Mouse (Mus musculus) kidney, adult 2 months (tissue): Measurements from ENCODE around the gene Cdk12. TPM values are rescaled to one million over a fixed set of nuclear protein-coding genes. Genes with fewer than 3 reads are reported as not detected.

ENCODE experiments used
- DNase-seq: peaks from one replicate; pipeline ENCODE4 v3.0.0; 2021
- H3K27ac ChIP-seq: fragments of 200-500 bp; 2 replicates; pipeline ENCODE4 v1.5.1; 2012; ENCODE audit warnings: low read depth, low read length, control low read depth, inconsistent platforms; ENCODE audit not compliant: insufficient read depth
- H3K27me3 ChIP-seq: fragments of 200-500 bp; replicated peaks from 2 replicates; pipeline ENCODE4 v1.6.1; 2012; ENCODE audit warnings: mild to moderate bottlenecking, moderate library complexity, low read length, inconsistent platforms; ENCODE audit not compliant: control insufficient read depth, insufficient read depth
- H3K36me3 ChIP-seq: fragments of 200-500 bp; 2 replicates; pipeline ENCODE4 v1.6.1; 2012; ENCODE audit warnings: mild to moderate bottlenecking, moderate library complexity, low read length, inconsistent platforms; ENCODE audit not compliant: control insufficient read depth, insufficient read depth
- H3K4me1 ChIP-seq: fragments of 200-500 bp; 2 replicates; pipeline ENCODE4 v1.6.1; 2011; ENCODE audit warnings: low read length; ENCODE audit not compliant: control insufficient read depth, insufficient read depth
- H3K4me3 ChIP-seq: fragments of 200-500 bp; 2 replicates; pipeline ENCODE4 v1.5.1; 2011; ENCODE audit warnings: mild to moderate bottlenecking, low read depth, low read length, control low read depth; ENCODE audit not compliant: insufficient read depth
- CTCF ChIP-seq: fragments of 200-500 bp; conservative IDR thresholded peaks from 2 replicates; pipeline ENCODE4 v1.5.1; 2011; ENCODE audit warnings: low read depth, mild to moderate bottlenecking, control low read depth, low read length, moderate library complexity, mixed read lengths; ENCODE audit not compliant: insufficient read depth, insufficient read length
- POLR2A ChIP-seq: fragments of 200-500 bp; IDR thresholded peaks from one replicate; pipeline ENCODE4 v1.6.1; 2011; ENCODE audit warnings: low read depth, low read length, control low read depth
- WGBS: fragments of 180-500 bp; shearing (Covaris S2); methylation state at CpG from one replicate; pipeline ENCODE4 v1.1.7; 2018; 5-methylcytosine and 5-hydroxymethylcytosine counted together
- polyA plus RNA-seq: library from polyadenylated mRNA; depleted of rRNA; stranded (reverse); fragments of >200 nt; gene quantifications from 2 replicates; pipeline ENCODE4 v1.2.3, GENCODE M21; 2012; rRNA removed

Cdk12 gene
- polyA plus RNA-seq, 1 experiment, result 12.0 TPM

DNA sequence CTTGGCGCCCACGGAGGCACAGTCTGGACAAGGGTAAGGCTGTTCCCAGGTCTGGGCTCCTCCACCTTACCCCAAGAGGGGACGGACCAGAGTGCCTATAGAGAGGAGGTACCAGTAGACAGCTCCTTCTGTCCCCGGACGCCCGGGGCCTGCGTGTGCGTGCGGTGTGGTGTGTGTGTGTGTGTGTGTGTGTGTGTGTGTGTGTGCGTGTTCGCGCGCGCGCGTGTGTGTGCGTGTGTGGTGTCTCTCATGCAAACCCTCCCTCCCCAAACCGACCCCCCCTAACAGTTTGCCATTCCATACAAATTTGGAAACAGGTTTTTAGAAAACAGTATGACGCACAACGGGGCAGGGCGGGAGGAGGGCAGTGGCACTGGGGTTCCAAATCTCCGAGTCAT lies 123.0 kb downstream of the Cdk12 start:
- Histone ChIP-seq H3K36me3 (no peaks in the 10 kb centered on the region), H3K27ac (no peak overlapping the region), H3K4me3 (no peak overlapping the region), H3K4me1 (no peaks in the 10 kb centered on the region; the same call in 1 of the 2 replicates), H3K27me3 (peaks cover 19% of the 10 kb centered on the region)
- WGBS, result 3% methylated on average over 22 of the region's 22 CpGs
- no peak for DNase-seq
- TF ChIP-seq CTCF (no peak), POLR2A (no peak)

DNA sequence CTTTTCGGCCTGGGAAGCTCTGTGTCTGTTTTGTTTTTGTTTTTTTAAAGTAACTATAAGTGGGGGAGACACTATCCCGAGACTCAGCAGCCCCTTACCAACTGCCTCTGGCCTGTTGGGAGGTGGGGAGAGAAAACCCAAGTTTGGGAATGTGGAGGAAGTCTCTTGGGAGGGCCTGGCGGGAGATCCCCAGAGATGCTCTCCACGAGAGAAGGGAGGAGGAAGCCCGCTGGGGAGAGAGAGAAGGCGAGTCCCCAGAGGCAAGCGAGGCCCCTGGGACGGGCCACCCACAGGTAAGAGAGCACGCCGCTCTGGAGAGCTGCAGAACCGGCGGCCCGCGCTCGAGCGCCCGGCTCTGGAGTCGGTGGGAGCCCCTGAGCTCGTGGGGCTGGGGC lies 123.9 kb downstream of the Cdk12 start:
- H3K4me1 ChIP-seq, result no peaks in the 10 kb centered on the region; the same call in 1 of the 2 replicates
- H3K4me3 ChIP-seq, result no peak overlapping the region
- 2% methylated on average over 19 of the region's 19 CpGs for WGBS
- H3K27ac ChIP-seq, result no peak overlapping the region
- peaks cover 19% of the 10 kb centered on the region for H3K27me3 ChIP-seq
- TF ChIP-seq POLR2A, result no peak
- TF ChIP-seq CTCF, result no peak
- DNase-seq, result no peak
- no peaks in the 10 kb centered on the region for H3K36me3 ChIP-seq

DNA sequence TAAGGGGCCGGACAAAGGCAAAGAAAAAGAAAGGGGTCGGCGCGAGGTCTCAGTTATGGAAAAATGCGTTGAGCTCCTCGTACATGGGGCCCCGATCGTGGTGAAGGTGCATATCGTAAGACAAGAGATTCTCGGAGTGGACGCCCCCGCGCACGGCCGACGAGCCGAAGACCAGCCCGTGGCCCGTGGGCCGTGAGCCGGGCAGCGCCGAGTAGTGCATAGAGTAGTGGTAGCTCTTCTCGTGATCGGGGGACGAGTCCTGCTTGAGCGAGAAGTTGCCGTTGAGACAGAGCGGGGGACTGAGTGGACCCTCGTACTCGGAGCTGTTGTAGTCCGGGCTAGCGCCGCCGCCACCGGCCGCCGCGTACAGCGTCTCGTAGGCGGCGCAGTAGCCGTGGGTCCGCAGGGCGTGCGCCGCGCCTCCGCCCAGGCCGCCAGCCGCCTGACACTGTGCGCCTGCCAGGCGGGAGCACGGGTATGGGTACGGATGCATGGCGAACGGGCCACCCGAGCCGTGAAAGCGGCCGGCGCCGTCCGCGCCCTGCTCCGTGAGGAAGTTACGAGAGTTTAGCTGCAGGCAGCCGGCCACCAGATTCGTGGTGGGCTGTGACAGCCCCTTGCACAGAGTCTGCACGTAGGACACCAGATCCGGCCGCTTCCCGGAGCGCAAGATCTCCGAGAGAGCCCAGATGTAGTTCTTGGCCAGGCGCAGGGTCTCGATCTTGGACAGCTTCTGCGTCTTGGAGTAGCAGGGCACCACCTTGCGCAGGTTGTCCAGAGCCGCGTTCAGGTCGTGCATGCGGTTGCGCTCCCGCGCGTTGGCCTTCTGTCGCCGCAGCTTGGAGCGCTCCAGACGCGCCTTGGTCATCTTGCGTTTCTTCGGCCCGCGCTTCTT lies 124.5 kb downstream of the Cdk12 start:
- H3K4me1 ChIP-seq, result no peaks in the 10 kb centered on the region; the same call in 1 of the 2 replicates
- no peaks in the 10 kb centered on the region for H3K36me3 ChIP-seq
- H3K27ac ChIP-seq, result no peak overlapping the region
- TF ChIP-seq POLR2A (no peak), CTCF (no peak)
- peak; percentile 29 for DNase-seq
- peak overlapping the region; percentile 14; the same call in 1 of the 2 replicates for H3K4me3 ChIP-seq
- H3K27me3 ChIP-seq, result peaks cover 19% of the 10 kb centered on the region
- 1% methylated on average over 97 of the region's 97 CpGs for WGBS

DNA sequence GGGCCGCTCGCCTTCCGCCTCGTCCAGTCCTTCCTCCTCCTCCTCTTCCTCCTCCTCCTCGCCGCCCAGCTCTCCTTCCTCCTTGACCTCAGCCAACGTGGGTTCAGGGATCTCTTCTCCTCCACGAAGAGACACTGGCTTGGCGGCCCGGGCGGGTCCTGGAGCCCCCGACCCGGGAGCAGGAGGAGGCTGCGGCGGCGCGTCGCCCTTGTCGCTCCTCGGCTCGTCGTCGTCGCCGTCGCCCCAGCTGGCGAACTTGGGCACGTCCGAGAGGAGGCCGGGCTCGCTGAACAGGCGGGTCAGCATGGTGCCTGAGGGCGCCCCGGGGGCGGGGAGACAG lies 125.1 kb downstream of the Cdk12 start:
- H3K4me1 ChIP-seq, result no peaks in the 10 kb centered on the region; the same call in 1 of the 2 replicates
- DNase-seq, result no peak
- peaks cover 18% of the 10 kb centered on the region for H3K27me3 ChIP-seq
- no peak overlapping the region for H3K27ac ChIP-seq
- WGBS, result 2% methylated on average over 35 of the region's 35 CpGs
- no peaks in the 10 kb centered on the region for H3K36me3 ChIP-seq
- no peak for TF ChIP-seq POLR2A
- TF ChIP-seq CTCF, result no peak
- H3K4me3 ChIP-seq, result no peak overlapping the region

Other genes with a start within 250 kb of the Cdk12 start
- 1.0 TPM in 2 replicates for gene Plxdc1, start 216.6 kb upstream of the Cdk12 start, polyA plus RNA-seq
- 0.75 and 2.8 TPM in 2 replicates for gene Arl5c, start 206.9 kb upstream of the Cdk12 start, polyA plus RNA-seq
- 6.1 and 7.6 TPM in 2 replicates for gene Cacnb1, start 180.0 kb upstream of the Cdk12 start, polyA plus RNA-seq
- 503 and 653 TPM in 2 replicates for gene Rpl19, start 176.3 kb upstream of the Cdk12 start, polyA plus RNA-seq
- 0.05 and 0.42 TPM in 2 replicates for gene Stac2, start 149.6 kb upstream of the Cdk12 start, polyA plus RNA-seq
- 15.3 and 17.4 TPM in 2 replicates for gene Fbxl20, start 52.7 kb upstream of the Cdk12 start, polyA plus RNA-seq
- 11.8 and 13.0 TPM in 2 replicates for gene Med1, start 9.8 kb upstream of the Cdk12 start, polyA plus RNA-seq
- not detected in 2 replicates for gene Neurod2, start 126.6 kb downstream of the Cdk12 start, polyA plus RNA-seq
- gene Ppp1r1b, start 145.3 kb downstream of the Cdk12 start, polyA plus RNA-seq, result 84.7 and 94.6 TPM in 2 replicates
- gene Stard3, start 155.3 kb downstream of the Cdk12 start, polyA plus RNA-seq, result 59.1 and 74.9 TPM in 2 replicates
- 0.56 and 33.0 TPM in 2 replicates for gene Tcap, start 180.8 kb downstream of the Cdk12 start, polyA plus RNA-seq
- gene Pnmt, start 183.4 kb downstream of the Cdk12 start, polyA plus RNA-seq, result not detected in 2 replicates
- 32.2 and 35.4 TPM in 2 replicates for gene Pgap3, start 197.4 kb downstream of the Cdk12 start, polyA plus RNA-seq
- gene Erbb2, start 209.4 kb downstream of the Cdk12 start, polyA plus RNA-seq, result 44.8 and 55.9 TPM in 2 replicates
- 126 and 179 TPM in 2 replicates for gene Mien1, start 235.9 kb downstream of the Cdk12 start, polyA plus RNA-seq
- 143 and 160 TPM in 2 replicates for gene Grb7, start 243.3 kb downstream of the Cdk12 start, polyA plus RNA-seq